Mouse (Mus musculus) liver, embryonic 14.5 days (tissue): ENCODE measurements around the gene Olfr104-ps. TPM values are rescaled to one million over a fixed set of nuclear protein-coding genes. Genes with fewer than 3 reads are reported as not detected.

Experiments
- ATAC-seq: fragments of 200-750 bp; cut with Nextera tagmentation; 2 replicates; pipeline ENCODE4 v1.8.0; 2017; ENCODE audit warnings: moderate number of reproducible peaks, mild to moderate bottlenecking, moderate library complexity; ENCODE audit not compliant: insufficient read depth
- DNase-seq, 3 experiments: peaks; one replicate each; pipeline ENCODE4 v3.0.0-alpha.2; 2012 to 2013; ENCODE audit warnings: low read depth in 3 of 3, low spot score in 3 of 3
- H3K27ac ChIP-seq: fragments of 300-500 bp; sonication (generic); 2 replicates; pipeline ENCODE4 v1.5.1; 2014; ENCODE audit warnings: moderate library complexity, mild to moderate bottlenecking, control low read depth, inconsistent platforms
- H3K27me3 ChIP-seq: fragments of 300-500 bp; sonication (generic); 2 replicates; pipeline ENCODE4 v1.6.1; 2014; ENCODE audit warnings: mild to moderate bottlenecking, low read length, moderate library complexity; ENCODE audit not compliant: control insufficient read depth, insufficient read depth
- H3K36me3 ChIP-seq: fragments of 300-500 bp; sonication (generic); replicated peaks from 2 replicates; pipeline ENCODE4 v1.6.1; 2014; ENCODE audit warnings: low read depth; ENCODE audit not compliant: control insufficient read depth, insufficient read depth
- H3K4me1 ChIP-seq, 2 experiments: fragments of 200-500 bp in 1 of 2; fragments of 300-500 bp in 1 of 2; sonication (generic) in 1 of 2; replicated peaks; 2 replicates each; pipeline ENCODE4 v1.6.1; 2012 to 2014; ENCODE audit warnings: antibody characterized with exemption in 1 of 2, inconsistent platforms in 1 of 2, low read length in 1 of 2; ENCODE audit not compliant: control insufficient read depth in 2 of 2, insufficient read depth in 2 of 2
- H3K4me2 ChIP-seq: fragments of 300-500 bp; sonication (generic); 2 replicates; pipeline ENCODE4 v1.6.1; 2014; ENCODE audit warnings: low read depth, mild to moderate bottlenecking, control low read depth, moderate library complexity
- H3K4me3 ChIP-seq, 2 experiments: fragments of 200-500 bp in 1 of 2; fragments of 300-500 bp in 1 of 2; sonication (generic) in 1 of 2; 2 replicates each; pipeline ENCODE4 v1.5.1; 2012 to 2014; ENCODE audit warnings: low read depth in 2 of 2, low read length in 2 of 2, mild to moderate bottlenecking in 2 of 2, control low read depth in 1 of 2, inconsistent platforms in 1 of 2, moderate library complexity in 1 of 2; ENCODE audit not compliant: insufficient read depth in 1 of 2
- H3K9ac ChIP-seq: fragments of 300-500 bp; sonication (generic); replicated peaks from 2 replicates; pipeline ENCODE4 v1.6.1; 2014; ENCODE audit warnings: mild to moderate bottlenecking, control low read depth, moderate library complexity
- H3K9me3 ChIP-seq: fragments of 300-500 bp; sonication (generic); 2 replicates; pipeline ENCODE4 v1.6.1; 2016; ENCODE audit warnings: low read length, mixed read lengths; ENCODE audit not compliant: control insufficient read depth
- CTCF ChIP-seq: IDR thresholded peaks from 2 replicates; pipeline ENCODE4 v1.5.1; 2016; ENCODE audit warnings: antibody characterized with exemption, low read depth, control low read depth
- EP300 ChIP-seq: IDR thresholded peaks from 2 replicates; pipeline ENCODE4 v1.6.1; 2016; ENCODE audit warnings: antibody characterized with exemption, low read depth
- WGBS: fragments of 180-500 bp; shearing (Covaris S2); extraction: QIAGEN DNeasy Blood & Tissue Kit; methylation state at CpG from one replicate; pipeline ENCODE4 v1.1.7; 2014; ENCODE audit not compliant: insufficient replicate concordance; 5-methylcytosine and 5-hydroxymethylcytosine counted together
- polyA plus RNA-seq, 2 experiments: library from polyadenylated mRNA; depleted of rRNA in 1 of 2; stranded (reverse) in 1 of 2; unstranded in 1 of 2; fragments of >200 nt; fragmentation: Nextera tagmentation in 1 of 2; extraction: Ambion mirVana in 1 of 2; gene quantifications; 2 replicates each; pipeline versions ENCODE4 v1.2.1 to v1.2.3; 2012 to 2014

Gene Olfr104-ps
- polyA plus RNA-seq (2012; rRNA removed) = not detected in 2 replicates
- polyA plus RNA-seq (2014; fragmentation: Nextera tagmentation; extraction: Ambion mirVana) = not detected in 2 replicates

GRCm38 (mm10) chr17:37359282-37359681 lies at the start of gene Olfr104-ps:
Gene Olfr104-ps, plus strand, starts transcription at chr17:37359582.
- no peak for ATAC-seq
- no peak for TF ChIP-seq EP300
- TF ChIP-seq CTCF = no peak
- H3K9ac ChIP-seq = no peak within 1 kb of the TSS

GRCm38 (mm10) chr17:37310146-37310699 lies 49.2 kb upstream of the Olfr104-ps start:
- no peaks in the 10 kb centered on the region for H3K36me3 ChIP-seq
- WGBS = 27% methylated on average over 2 of the region's 2 CpGs
- H3K4me1 ChIP-seq = no peaks in the 10 kb centered on the region
- H3K9me3 ChIP-seq = no peaks in the 10 kb centered on the region
- TF ChIP-seq CTCF (no peak), EP300 (no peak)
- ATAC-seq (no peak), DNase-seq (no peak)
- no peak overlapping the region for H3K4me2 ChIP-seq
- H3K27ac ChIP-seq = no peak overlapping the region
- H3K4me3 ChIP-seq = no peak overlapping the region
- no peak overlapping the region for H3K9ac ChIP-seq
- H3K27me3 ChIP-seq = no peaks in the 10 kb centered on the region

More at GRCm38 (mm10) chr17:37359282-37359681, at the start of gene Olfr104-ps:
- no peak within 1 kb of the TSS for H3K27ac ChIP-seq
- no peaks in the 10 kb centered on the region for H3K4me1 ChIP-seq
- H3K4me3 ChIP-seq = no peak within 1 kb of the TSS
- DNase-seq = no peak
- no peak within 1 kb of the TSS for H3K4me2 ChIP-seq
- H3K27me3 ChIP-seq = no peaks in the 10 kb centered on the region
- no peaks in the 10 kb centered on the region for H3K9me3 ChIP-seq
- no peaks in the 10 kb centered on the region for H3K36me3 ChIP-seq

- Histone ChIP-seq H3K4me2 (no peak within 1 kb of the TSS), H3K9ac (no peak within 1 kb of the TSS), H3K27ac (no peak within 1 kb of the TSS), H3K9me3 (no peaks in the 10 kb centered on the region), H3K27me3 (no peaks in the 10 kb centered on the region), H3K4me3 (no peak within 1 kb of the TSS), H3K4me1 (no peaks in the 10 kb centered on the region), H3K36me3 (no peaks in the 10 kb centered on the region)
- DNase-seq (no peak), ATAC-seq (no peak)
- no peak for TF ChIP-seq EP300
- no peak for TF ChIP-seq CTCF
Observed at GRCm38 (mm10) chr17:37316954-37317353, 42.4 kb upstream of the Olfr104-ps start, which contains the start of gene Olfr102. Gene Olfr102, minus strand, starts transcription at chr17:37317054.

- H3K9ac ChIP-seq = no peak within 1 kb of the TSS
- no peaks in the 10 kb centered on the region for H3K9me3 ChIP-seq
- ATAC-seq (no peak), DNase-seq (no peak)
- 54% methylated on average over 2 of the region's 2 CpGs for WGBS
- no peaks in the 10 kb centered on the region for H3K4me1 ChIP-seq
- TF ChIP-seq EP300 = no peak
- TF ChIP-seq CTCF = no peak
- no peaks in the 10 kb centered on the region for H3K36me3 ChIP-seq
- H3K4me3 ChIP-seq = no peak within 1 kb of the TSS
- no peak within 1 kb of the TSS for H3K27ac ChIP-seq
- H3K4me2 ChIP-seq = no peak within 1 kb of the TSS
- no peaks in the 10 kb centered on the region for H3K27me3 ChIP-seq
Observed at GRCm38 (mm10) chr17:37339598-37339997, 19.8 kb upstream of the Olfr104-ps start, which contains the start of gene Olfr103. Gene Olfr103, minus strand, starts transcription at chr17:37339698.

GRCm38 (mm10) chr17:37378733-37379132 lies 19.4 kb downstream of the Olfr104-ps start, which contains the start of gene Olfr105-ps:
Gene Olfr105-ps, plus strand, starts transcription at chr17:37379033.
- Histone ChIP-seq H3K4me3 (no peak within 1 kb of the TSS), H3K4me2 (no peak within 1 kb of the TSS), H3K4me1 (no peaks in the 10 kb centered on the region), H3K27me3 (no peaks in the 10 kb centered on the region), H3K9ac (no peak within 1 kb of the TSS), H3K9me3 (no peaks in the 10 kb centered on the region), H3K36me3 (no peaks in the 10 kb centered on the region), H3K27ac (no peak within 1 kb of the TSS)
- DNase-seq (no peak), ATAC-seq (no peak)
- TF ChIP-seq EP300 = no peak
- no peak for TF ChIP-seq CTCF
